ENCODE assay signal across 8 mouse cellular contexts in the genomic region with DNA sequence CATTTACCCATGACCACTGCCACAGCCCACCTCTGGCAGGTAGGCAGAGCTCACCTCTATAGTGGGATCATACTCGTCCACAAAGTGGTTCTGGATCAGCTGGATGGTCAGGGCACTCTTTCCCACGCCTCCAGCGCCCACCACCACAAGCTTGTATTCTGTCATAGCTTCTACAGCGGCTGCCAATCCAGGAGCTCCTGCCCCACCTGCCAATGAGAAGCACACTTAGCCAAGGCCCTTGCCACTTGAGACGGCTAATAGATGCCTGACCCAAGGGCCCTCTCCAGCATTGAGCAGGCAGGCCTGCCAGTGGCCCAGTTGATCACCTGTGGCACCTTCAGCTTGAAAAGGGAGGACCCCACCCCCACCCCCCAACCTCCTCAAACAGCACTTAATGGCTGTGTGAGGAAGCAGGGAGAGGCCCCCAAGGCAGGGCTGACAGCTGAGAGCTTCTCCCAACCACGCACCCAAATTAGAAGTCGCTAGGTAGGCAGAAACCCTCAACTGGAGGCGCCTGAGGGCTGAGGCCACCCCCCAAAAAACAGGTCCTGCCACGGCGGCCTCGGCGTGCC. TPM values are rescaled to one million over a fixed set of nuclear protein-coding genes. Genes with fewer than 3 reads are reported as not detected.
A peak's percentile ranks its signal among the peaks of the same experiment; 100 is the strongest.
DNase-seq lines count a peak whose midpoint lies in the region; ATAC-seq and TF ChIP-seq lines count a peak whose summit lies in the region.

No protein-coding gene starts in this region.

- TF ChIP-seq EP300 in ES-Bruce4 (IDR thresholded peaks at IDR 0.05; ENCODE audit: insufficient read depth, low read depth, low read length) = no peak
- TF ChIP-seq EP300 in heart, postnatal 0 days (IDR thresholded peaks at IDR 0.05; ENCODE audit: low read depth) = no peak
- TF ChIP-seq EP300 in stomach, postnatal 0 days (optimal IDR thresholded peaks at IDR 0.05) = no peak

- 28% methylated on average over 12 of the region's 12 CpGs for WGBS in heart, postnatal 0 days
- WGBS in lung, embryonic 14.5 days = 23% methylated on average over 12 of the region's 12 CpGs
- 23% methylated on average over 12 of the region's 12 CpGs for WGBS in stomach, postnatal 0 days

- no peak for TF ChIP-seq CTCF in ES-Bruce4 (IDR thresholded peaks at IDR 0.05; ENCODE audit: low read depth, low read length)
- no peak for TF ChIP-seq CTCF in heart, postnatal 0 days (IDR thresholded peaks at IDR 0.05; ENCODE audit: low read depth)
- TF ChIP-seq CTCF in lung, embryonic 14.5 days (IDR thresholded peaks at IDR 0.05; ENCODE audit: low read depth) = no peak
- no peak for TF ChIP-seq CTCF in stomach, postnatal 0 days (IDR thresholded peaks at IDR 0.05; ENCODE audit: low read depth)

- intact Hi-C loops in heart, postnatal 25 days (cut with DNase I) = no loop called here

- H3K4me3 ChIP-seq in ES-Bruce4 (ENCODE audit: low read depth, low read length) = peak overlapping the region; percentile 93
- peak overlapping the region; percentile 85 for H3K4me3 ChIP-seq in heart, postnatal 0 days (ENCODE audit: low read depth, low read length)
- peak overlapping the region; percentile 94 for H3K4me3 ChIP-seq in lung, embryonic 14.5 days (ENCODE audit: low read depth, low read length)
- peak overlapping the region; percentile 76 for H3K4me3 ChIP-seq in stomach, postnatal 0 days (ENCODE audit: low read depth, low read length)

- no peaks in the 10 kb centered on the region for H3K9me3 ChIP-seq in ES-Bruce4 (replicated peaks; ENCODE audit: control insufficient read depth, insufficient read depth, low read length, poor library complexity, severe bottlenecking)
- no peaks in the 10 kb centered on the region for H3K9me3 ChIP-seq in heart, postnatal 0 days (replicated peaks; ENCODE audit: control insufficient read depth, low read length)
- no peaks in the 10 kb centered on the region for H3K9me3 ChIP-seq in lung, embryonic 14.5 days (ENCODE audit: low read depth, low read length)
- H3K9me3 ChIP-seq in stomach, postnatal 0 days (ENCODE audit: control insufficient read depth, low read length) = no peaks in the 10 kb centered on the region

- H3K4me1 ChIP-seq in ES-Bruce4 (ENCODE audit: control insufficient read depth, insufficient read depth, low read length) = peaks cover 7% of the 10 kb centered on the region
- peaks cover 5% of the 10 kb centered on the region for H3K4me1 ChIP-seq in heart, postnatal 0 days (ENCODE audit: control insufficient read depth, insufficient read depth)
- H3K4me1 ChIP-seq in lung, embryonic 14.5 days (ENCODE audit: insufficient read depth) = peaks cover 10% of the 10 kb centered on the region
- peaks cover 6% of the 10 kb centered on the region; the same call in 1 of the 2 replicates for H3K4me1 ChIP-seq in stomach, postnatal 0 days (replicated peaks; ENCODE audit: control insufficient read depth, insufficient read depth)

- TF ChIP-seq POLR2A in ES-Bruce4 (IDR thresholded peaks at IDR 0.05; ENCODE audit: insufficient read depth, low read length) = no peak

- peak; percentile 94 for DNase-seq in heart, adult 11 months
- DNase-seq in heart, postnatal 25 days (ENCODE audit: low spot score) = no peak
- no peak for DNase-seq in heart, postnatal 0 days (ENCODE audit: low spot score)
- peak; percentile 19 for DNase-seq in lung, embryonic 14.5 days
- DNase-seq in stomach, postnatal 0 days (ENCODE audit: low spot score) = no peak
- no peak for DNase-seq in layer of hippocampus, adult 9-10 months (ENCODE audit: low spot score)

- H3K36me3 ChIP-seq in ES-Bruce4 (ENCODE audit: control insufficient read depth, insufficient read depth, low read length, poor library complexity, severe bottlenecking) = peaks cover 13% of the 10 kb centered on the region
- H3K36me3 ChIP-seq in heart, postnatal 0 days (replicated peaks; ENCODE audit: control insufficient read depth, insufficient read depth, low read length) = peaks cover 34% of the 10 kb centered on the region
- peaks cover 34% of the 10 kb centered on the region for H3K36me3 ChIP-seq in lung, embryonic 14.5 days (ENCODE audit: insufficient read depth)
- peaks cover 26% of the 10 kb centered on the region for H3K36me3 ChIP-seq in stomach, postnatal 0 days (ENCODE audit: control insufficient read depth, insufficient read depth, low read length)

- no peak for ATAC-seq in heart, postnatal 0 days (ENCODE audit: insufficient read depth, low read depth)
- ATAC-seq in lung, embryonic 14.5 days (ENCODE audit: insufficient read depth) = no peak
- ATAC-seq in stomach, postnatal 0 days (ENCODE audit: low FRiP score, low TSS enrichment) = no peak
- ATAC-seq in frontal cortex, adult (ENCODE audit: low TSS enrichment) = no peak

- H3K27me3 ChIP-seq in ES-Bruce4 (ENCODE audit: control insufficient read depth, insufficient read depth, low read length, poor library complexity, severe bottlenecking) = no peaks in the 10 kb centered on the region
- H3K27me3 ChIP-seq in heart, postnatal 0 days (ENCODE audit: control insufficient read depth, insufficient read depth, low read length) = no peaks in the 10 kb centered on the region
- H3K27me3 ChIP-seq in lung, embryonic 14.5 days (ENCODE audit: insufficient read depth, low read length) = no peaks in the 10 kb centered on the region
- H3K27me3 ChIP-seq in stomach, postnatal 0 days (ENCODE audit: control insufficient read depth, insufficient read depth, low read length) = no peaks in the 10 kb centered on the region

- peak overlapping the region; percentile 34; the same call in 1 of the 2 replicates for H3K27ac ChIP-seq in ES-Bruce4 (ENCODE audit: insufficient read depth, low read length)
- H3K27ac ChIP-seq in heart, postnatal 0 days (ENCODE audit: low read depth) = peak overlapping the region; percentile 79; the same call in 1 of the 2 replicates
- no peak overlapping the region; the same call in 1 of the 2 replicates for H3K27ac ChIP-seq in lung, embryonic 14.5 days (ENCODE audit: low read depth)
- peak overlapping the region; percentile 91 for H3K27ac ChIP-seq in stomach, postnatal 0 days (replicated peaks)

- H3K4me2 ChIP-seq in heart, postnatal 0 days (ENCODE audit: low read depth, low read length) = peak overlapping the region; percentile 73
- peak overlapping the region; percentile 99 for H3K4me2 ChIP-seq in lung, embryonic 14.5 days
- peak overlapping the region; percentile 87 for H3K4me2 ChIP-seq in stomach, postnatal 0 days (replicated peaks; ENCODE audit: low read depth)

- H3K9ac ChIP-seq in ES-Bruce4 (ENCODE audit: low read depth, poor library complexity, severe bottlenecking) = peak overlapping the region; percentile 90
- peak overlapping the region; percentile 81 for H3K9ac ChIP-seq in heart, postnatal 0 days (replicated peaks; ENCODE audit: low read depth, low read length)
- peak overlapping the region; percentile 86 for H3K9ac ChIP-seq in lung, embryonic 14.5 days
- H3K9ac ChIP-seq in stomach, postnatal 0 days (ENCODE audit: low read length) = peak overlapping the region; percentile 97

RNA-seq across cellular contexts. Expression of a gene that starts 0.9 kb away (rescaled TPM):
- 100 to 1,000 TPM; 106 to 112 TPM for total RNA-seq in heart, postnatal 25 days (2021)
- polyA plus RNA-seq in ES-Bruce4 (2011; ENCODE audit: insufficient read depth, insufficient read length, low read depth, missing spikeins) = 50.5 and 51.8 TPM in 2 replicates
- total RNA-seq in heart, postnatal 0 days (2014; rRNA removed; ENCODE audit: low replicate concordance) = 72.2 and 74.9 TPM in 2 replicates
- 73.5 and 78.9 TPM in 2 replicates for polyA plus RNA-seq in heart, postnatal 0 days (2015; fragmentation: Nextera tagmentation; extraction: Ambion mirVana)
- 85.8 and 97.4 TPM in 2 replicates for polyA plus RNA-seq in lung, embryonic 14.5 days (2014; fragmentation: Nextera tagmentation; extraction: Ambion mirVana)
- polyA plus RNA-seq in stomach, postnatal 0 days (2015; fragmentation: Nextera tagmentation; extraction: Ambion mirVana) = 118 and 125 TPM in 2 replicates

RNA-seq across cellular contexts. Expression of a gene that starts 1.1 kb away (rescaled TPM):
- total RNA-seq in heart, postnatal 25 days (2021) = 1 to 10 TPM; 3.2 to 4.7 TPM
- polyA plus RNA-seq in ES-Bruce4 (2011; ENCODE audit: insufficient read depth, insufficient read length, low read depth, missing spikeins) = 3.3 and 3.4 TPM in 2 replicates
- total RNA-seq in heart, postnatal 0 days (2014; rRNA removed; ENCODE audit: low replicate concordance) = 1.1 and 5.6 TPM in 2 replicates
- 2.9 TPM in 2 replicates for polyA plus RNA-seq in heart, postnatal 0 days (2015; fragmentation: Nextera tagmentation; extraction: Ambion mirVana)
- polyA plus RNA-seq in lung, embryonic 14.5 days (2014; fragmentation: Nextera tagmentation; extraction: Ambion mirVana) = 3.8 and 4.3 TPM in 2 replicates
- 2.8 and 3.5 TPM in 2 replicates for polyA plus RNA-seq in stomach, postnatal 0 days (2015; fragmentation: Nextera tagmentation; extraction: Ambion mirVana)

RNA-seq across cellular contexts. Expression of a gene that starts 20.2 kb away (rescaled TPM):
- 10 to 100 TPM; 65.7 to 69.9 TPM for total RNA-seq in heart, postnatal 25 days (2021)
- polyA plus RNA-seq in ES-Bruce4 (2011; ENCODE audit: insufficient read depth, insufficient read length, low read depth, missing spikeins) = 44.8 and 48.5 TPM in 2 replicates
- total RNA-seq in heart, postnatal 0 days (2014; rRNA removed; ENCODE audit: low replicate concordance) = 157 and 172 TPM in 2 replicates
- polyA plus RNA-seq in heart, postnatal 0 days (2015; fragmentation: Nextera tagmentation; extraction: Ambion mirVana) = 88.3 and 90.2 TPM in 2 replicates
- 124 and 130 TPM in 2 replicates for polyA plus RNA-seq in lung, embryonic 14.5 days (2014; fragmentation: Nextera tagmentation; extraction: Ambion mirVana)
- polyA plus RNA-seq in stomach, postnatal 0 days (2015; fragmentation: Nextera tagmentation; extraction: Ambion mirVana) = 216 and 220 TPM in 2 replicates

RNA-seq across cellular contexts. Expression of a gene that starts 21.0 kb away (rescaled TPM):
- not detected for total RNA-seq in heart, postnatal 25 days (2021)
- polyA plus RNA-seq in ES-Bruce4 (2011; ENCODE audit: insufficient read depth, insufficient read length, low read depth, missing spikeins) = 5.9 and 6.6 TPM in 2 replicates
- 0.12 TPM in 1 of 2 replicates, not detected in the other for total RNA-seq in heart, postnatal 0 days (2014; rRNA removed; ENCODE audit: low replicate concordance)
- polyA plus RNA-seq in heart, postnatal 0 days (2015; fragmentation: Nextera tagmentation; extraction: Ambion mirVana) = 0.07 and 0.15 TPM in 2 replicates
- 0.74 and 1.4 TPM in 2 replicates for polyA plus RNA-seq in lung, embryonic 14.5 days (2014; fragmentation: Nextera tagmentation; extraction: Ambion mirVana)
- 2.7 and 3.6 TPM in 2 replicates for polyA plus RNA-seq in stomach, postnatal 0 days (2015; fragmentation: Nextera tagmentation; extraction: Ambion mirVana)

RNA-seq across cellular contexts. Expression of a gene that starts 22.8 kb away (rescaled TPM):
- total RNA-seq in heart, postnatal 25 days (2021) = under 1 TPM; 0.62 to 0.64 TPM
- 29.6 and 36.3 TPM in 2 replicates for polyA plus RNA-seq in ES-Bruce4 (2011; ENCODE audit: insufficient read depth, insufficient read length, low read depth, missing spikeins)
- 6.7 and 43.2 TPM in 2 replicates for total RNA-seq in heart, postnatal 0 days (2014; rRNA removed; ENCODE audit: low replicate concordance)
- 5.8 and 7.1 TPM in 2 replicates for polyA plus RNA-seq in heart, postnatal 0 days (2015; fragmentation: Nextera tagmentation; extraction: Ambion mirVana)
- 38.9 and 41.1 TPM in 2 replicates for polyA plus RNA-seq in lung, embryonic 14.5 days (2014; fragmentation: Nextera tagmentation; extraction: Ambion mirVana)
- 84.2 and 105 TPM in 2 replicates for polyA plus RNA-seq in stomach, postnatal 0 days (2015; fragmentation: Nextera tagmentation; extraction: Ambion mirVana)

Comparison
In these comparisons a context has a peak if more than half of its experiments do, and no peak if none do; other contexts are left out.
1. DNase-seq: peak in heart, adult 11 months (single experiment) and lung, embryonic 14.5 days (single experiment); none in heart, postnatal 25 days (single experiment), heart, postnatal 0 days (single experiment), stomach, postnatal 0 days (single experiment) and layer of hippocampus, adult 9-10 months (single experiment).
2. Peak in every context shown above with its lines, with median percentiles within 50 percentile points of each other: H3K4me3 ChIP-seq, H3K9ac ChIP-seq and H3K4me2 ChIP-seq.